Mouse (Mus musculus) ES-E14 (cell line): ENCODE results near the gene Fam3b.
A peak's percentile ranks its signal among the peaks of the same experiment; 100 is the strongest.

Experiments
- CHD2 ChIP-seq: IDR thresholded peaks from 2 replicates; pipeline ENCODE4 v1.6.1; 2014; ENCODE audit warnings: mild to moderate bottlenecking, low read depth, low read length, inconsistent platforms
- HCFC1 ChIP-seq: IDR thresholded peaks from 2 replicates; pipeline ENCODE4 v1.6.1; 2012; ENCODE audit warnings: low read length, inconsistent platforms, borderline replicate concordance; ENCODE audit not compliant: insufficient read depth
- ZC3H11A ChIP-seq: IDR thresholded peaks from 2 replicates; pipeline ENCODE4 v1.6.1; 2012; ENCODE audit warnings: low read depth, mild to moderate bottlenecking, inconsistent platforms, low read length, borderline replicate concordance
- ZNF384 ChIP-seq: IDR thresholded peaks from 2 replicates; pipeline ENCODE4 v1.6.1; 2012; ENCODE audit warnings: low read depth, low read length, inconsistent platforms

- TF ChIP-seq HCFC1 (no peak), ZNF384 (no peak), ZC3H11A (peak; percentile 16; the same call in 1 of the 2 replicates), CHD2 (no peak)
Measured at GRCm38 (mm10) chr16:97523024-97523423, 8.4 kb upstream of the Fam3b start.
